Mouse (Mus musculus) CH12F3 (cell line): ENCODE data around the gene Pde3b.
"Not testable (repeated sequence)": the region's sequence is repeated elsewhere in the genome, so short reads cannot be mapped to it uniquely, and the experiment has no call there.

Experiments used
- in situ Hi-C: fragments of 300-500 bp; cut with MboI; formaldehyde crosslinking; loops from 2 replicates; pipeline ENCODE4 v1.14.3; 2020; ENCODE audit warnings: low sequenced_read_pairs

Pde3b gene

DNA sequence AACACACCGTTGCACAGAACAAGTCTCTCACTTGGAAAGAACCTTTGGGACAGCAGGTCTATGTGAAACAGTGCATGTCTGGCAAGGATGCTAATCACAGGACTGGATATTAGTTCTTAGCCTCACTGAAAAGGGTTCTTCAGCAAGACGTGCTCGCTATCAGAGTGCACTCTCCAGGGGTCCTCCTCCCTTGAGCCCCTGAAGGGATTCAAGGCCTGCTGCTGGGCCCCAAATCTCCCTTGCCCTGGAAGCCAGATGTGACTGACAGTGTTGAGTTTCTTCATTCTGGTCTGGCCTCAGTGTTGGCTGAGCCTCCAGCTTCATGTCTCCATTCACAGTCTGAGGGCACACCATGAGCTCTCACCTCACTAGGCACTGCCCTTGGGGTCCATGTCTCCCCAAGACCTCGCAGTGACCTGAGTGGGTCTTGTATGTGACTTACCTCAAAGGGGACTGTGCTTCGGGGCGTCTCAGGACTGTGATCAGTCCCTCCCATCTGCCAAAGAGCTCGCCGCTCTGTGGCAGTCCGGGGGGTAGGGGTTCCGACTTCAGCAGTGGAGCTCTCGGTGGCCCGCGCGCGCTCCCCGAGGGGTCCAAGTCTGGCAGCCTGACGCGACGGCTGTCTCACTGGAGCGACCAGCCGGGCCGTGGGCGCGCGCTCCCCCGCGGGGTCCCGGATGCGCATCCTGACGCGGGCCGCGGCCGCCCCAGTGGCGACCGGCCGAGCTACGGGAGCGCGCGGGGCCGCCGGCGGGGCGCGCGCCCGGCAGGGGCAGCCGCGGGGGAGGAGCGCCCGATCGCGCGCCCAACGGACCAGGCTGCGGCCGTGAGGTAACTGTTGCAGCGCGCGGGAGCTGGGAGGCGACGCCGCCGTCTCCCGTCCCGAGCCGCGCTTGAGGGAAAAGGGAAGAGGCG is at the start of gene Pde3b:
TSS of gene Pde3b (plus strand) at position 861 of the 915 bp plus-strand sequence.
- in situ Hi-C loops: no loop called here

DNA sequence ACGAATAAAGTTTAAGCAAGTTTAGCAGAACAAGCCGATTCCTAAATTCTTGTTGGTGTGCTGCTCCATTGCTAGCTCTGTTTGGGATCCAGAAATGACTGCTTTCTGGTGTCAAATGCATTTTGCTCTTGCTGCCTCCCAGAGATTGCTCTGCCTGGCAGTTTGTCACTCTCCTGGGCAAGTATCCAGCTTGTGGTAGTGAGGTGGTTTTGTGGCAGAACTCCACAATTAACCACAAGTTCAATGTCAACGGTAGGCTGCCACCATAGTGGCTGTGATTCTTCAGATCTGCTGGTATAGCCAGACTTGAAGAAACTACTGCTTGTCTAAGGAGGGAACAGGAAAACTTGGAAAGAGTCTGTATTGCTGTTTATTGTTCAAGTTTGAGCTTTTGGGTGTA is 13.0 kb upstream of the Pde3b start:
- in situ Hi-C loops: no loop called here

DNA sequence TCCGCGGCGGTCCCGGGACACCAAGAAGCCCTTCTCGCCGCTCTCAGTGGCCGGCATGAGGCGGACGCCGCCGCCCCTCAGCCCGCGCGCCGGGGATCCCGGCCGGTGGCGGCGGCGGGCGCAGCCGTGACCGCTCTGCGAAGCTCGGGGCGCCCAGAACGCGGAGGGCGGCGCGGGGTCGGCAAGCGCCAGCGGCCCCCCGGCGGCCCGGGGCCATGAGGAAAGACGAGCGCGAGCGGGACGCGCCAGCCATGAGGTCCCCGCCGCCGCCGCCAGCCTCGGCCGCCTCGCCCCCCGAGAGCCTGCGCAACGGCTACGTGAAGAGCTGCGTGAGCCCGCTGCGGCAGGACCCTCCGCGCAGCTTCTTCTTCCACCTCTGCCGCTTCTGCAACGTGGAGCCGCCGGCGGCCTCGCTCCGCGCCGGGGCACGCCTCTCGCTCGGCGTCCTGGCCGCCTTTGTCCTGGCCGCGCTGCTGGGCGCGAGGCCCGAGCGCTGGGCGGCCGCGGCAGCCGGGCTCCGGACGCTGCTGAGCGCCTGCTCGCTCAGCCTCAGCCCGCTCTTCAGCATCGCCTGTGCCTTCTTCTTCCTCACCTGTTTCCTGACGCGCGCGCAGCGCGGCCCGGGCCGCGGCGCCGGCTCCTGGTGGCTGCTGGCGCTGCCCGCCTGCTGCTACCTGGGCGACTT is 397 bp downstream of the Pde3b start:
- in situ Hi-C loops: no loop called here

DNA sequence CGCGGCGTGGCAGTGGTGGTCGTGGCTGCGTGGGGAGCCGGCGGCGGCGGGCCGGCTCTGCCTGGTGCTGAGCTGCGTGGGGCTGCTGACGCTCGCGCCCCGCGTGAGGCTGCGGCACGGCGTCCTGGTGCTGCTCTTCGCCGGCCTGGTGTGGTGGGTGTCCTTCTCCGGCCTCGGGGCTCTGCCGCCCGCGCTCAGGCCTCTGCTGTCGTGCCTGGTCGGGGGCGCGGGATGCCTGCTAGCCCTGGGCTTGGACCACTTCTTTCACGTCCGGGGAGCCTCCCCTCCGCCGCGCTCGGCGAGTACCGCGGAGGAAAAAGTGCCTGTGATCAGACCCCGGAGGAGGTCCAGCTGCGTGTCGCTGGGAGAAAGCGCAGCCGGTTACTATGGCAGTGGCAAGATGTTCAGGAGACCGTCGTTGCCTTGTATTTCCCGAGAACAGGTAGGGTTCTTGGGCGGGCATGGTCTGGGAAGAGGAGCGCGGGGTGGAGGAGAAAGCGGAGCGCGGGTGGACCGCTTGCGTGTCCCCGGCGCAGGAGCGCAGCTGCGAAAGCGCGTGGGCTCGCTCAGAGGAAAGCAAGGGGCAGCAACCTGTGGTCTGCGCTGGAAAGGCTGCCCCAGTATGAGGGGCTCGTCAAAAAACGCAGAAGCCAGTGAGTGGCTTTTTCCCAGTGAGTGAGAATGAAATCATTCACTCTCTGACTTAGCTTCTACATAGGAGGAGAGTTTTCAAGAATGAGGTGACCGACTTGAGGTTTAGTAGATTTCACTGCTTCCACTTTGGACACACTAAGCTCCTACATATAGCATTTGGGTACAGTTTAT is 1.2 kb downstream of the Pde3b start:
- in situ Hi-C loops: no loop called here

DNA sequence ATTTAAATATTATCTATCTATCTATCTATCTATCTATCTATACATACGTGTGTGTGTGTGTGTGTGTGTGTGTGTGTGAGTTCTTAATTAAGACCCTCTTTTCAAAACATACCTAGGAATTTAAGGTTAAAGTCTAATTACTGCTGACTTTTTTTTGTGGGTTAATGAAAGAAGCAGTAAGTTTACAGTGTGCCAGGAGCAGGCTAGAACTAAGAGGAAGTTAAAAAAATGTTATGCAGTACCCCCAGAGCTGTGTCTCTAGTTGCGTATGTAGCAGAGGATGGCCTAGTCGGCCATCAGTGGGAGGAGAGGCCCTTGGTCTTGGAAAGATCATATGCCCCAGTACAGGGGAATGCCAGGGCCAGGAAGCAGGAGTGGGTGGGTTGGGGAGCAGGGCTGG is 4.2 kb downstream of the Pde3b start:
- in situ Hi-C loops: not testable (repeated sequence)

DNA sequence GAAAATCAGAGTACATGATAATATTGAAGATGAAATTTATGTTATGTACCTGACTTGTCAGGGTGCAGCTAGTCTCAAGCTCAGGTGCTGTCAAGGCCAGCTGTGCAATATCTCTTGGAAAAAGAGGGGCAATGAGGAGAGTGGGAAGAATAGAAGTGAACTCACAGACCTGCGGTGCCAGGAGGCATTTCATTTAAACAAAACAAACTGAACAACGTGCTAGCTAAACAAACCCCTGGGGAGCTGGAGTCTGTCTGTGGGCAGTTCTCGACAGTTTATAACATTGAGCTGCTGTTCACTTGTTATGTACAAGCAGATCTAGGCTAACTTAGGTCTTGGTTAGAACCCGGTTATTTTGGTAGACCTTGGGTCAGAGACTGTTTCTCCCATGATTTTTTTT is 5.8 kb downstream of the Pde3b start:
- in situ Hi-C loops: no loop called here

DNA sequence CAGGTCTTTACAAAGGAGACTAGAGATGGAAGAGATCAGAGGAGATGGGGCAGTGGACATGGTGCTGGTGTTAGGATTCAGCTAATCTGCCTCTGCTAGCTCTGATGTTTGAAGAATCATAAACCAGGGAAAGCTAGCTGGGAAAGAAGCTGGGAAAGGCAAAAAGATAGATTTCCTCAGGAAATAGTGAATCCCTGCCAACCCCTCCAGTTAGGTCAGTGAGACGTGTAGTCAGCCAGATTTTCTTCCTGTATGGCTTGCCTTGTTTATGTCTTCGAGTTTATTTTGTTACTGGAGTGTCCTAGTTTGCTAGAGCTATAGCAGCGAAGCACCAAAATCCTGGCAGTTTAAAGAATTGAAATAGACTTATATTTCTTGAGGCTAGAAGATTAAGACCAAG is 7.1 kb downstream of the Pde3b start:
- in situ Hi-C loops: no loop called here

DNA sequence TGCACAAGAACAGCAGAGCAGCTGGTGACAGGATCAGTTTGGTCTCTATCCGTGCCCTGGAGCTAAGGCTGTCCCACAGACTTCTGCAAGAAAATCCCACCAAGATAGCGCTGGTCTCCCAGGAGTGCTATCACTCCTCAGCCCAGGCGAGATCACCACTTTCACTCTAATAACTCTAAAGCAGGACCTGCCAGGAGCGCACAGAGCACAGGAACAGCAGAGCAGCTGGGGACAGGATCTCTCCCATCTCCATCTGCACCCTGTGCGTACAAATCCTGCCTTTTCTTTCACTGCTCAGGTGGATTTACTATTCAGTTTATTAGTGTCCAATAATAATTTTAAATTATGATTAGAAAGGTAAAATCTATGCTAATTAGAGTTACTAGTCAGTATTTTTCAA is 14.7 kb downstream of the Pde3b start:
- in situ Hi-C loops: no loop called here

DNA sequence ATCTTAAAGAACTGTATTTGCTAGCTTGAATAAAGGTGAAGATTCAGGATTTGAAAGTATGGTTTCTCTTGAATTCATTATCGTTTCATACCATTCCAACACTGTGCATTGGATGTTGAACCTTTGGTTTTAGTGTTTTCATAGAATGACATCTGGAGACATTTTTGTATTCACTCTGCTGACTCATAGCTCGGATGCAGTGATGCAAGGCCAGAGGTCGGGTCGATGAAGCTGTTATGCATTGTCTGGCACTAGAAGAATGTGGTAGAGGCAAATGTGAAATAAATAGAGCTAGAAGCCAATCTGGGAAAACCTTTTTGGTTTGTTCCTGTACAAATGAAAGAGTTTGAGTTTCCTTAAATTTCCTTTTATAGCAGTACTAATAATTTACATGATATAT is 16.9 kb downstream of the Pde3b start:
- in situ Hi-C loops: no loop called here

DNA sequence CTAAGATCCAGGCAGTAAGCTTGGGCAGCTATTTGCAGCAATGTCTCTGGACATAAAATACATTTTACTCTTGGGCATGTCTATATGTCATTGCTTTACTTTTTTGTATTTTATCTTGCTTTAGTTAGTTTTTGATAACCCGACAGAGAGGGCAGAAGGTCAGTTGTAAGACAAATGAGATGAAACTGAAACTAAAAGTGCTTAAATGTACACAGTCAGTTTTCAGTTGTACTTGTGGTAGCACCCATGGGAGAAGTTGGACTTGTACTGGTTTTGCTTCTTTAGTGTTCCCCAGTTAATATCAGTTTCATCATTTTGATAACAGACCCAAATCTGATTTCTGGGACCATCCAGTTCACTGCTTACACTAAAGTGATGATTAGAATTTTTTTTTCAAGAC is 24.6 kb downstream of the Pde3b start:
- in situ Hi-C loops: no loop called here

DNA sequence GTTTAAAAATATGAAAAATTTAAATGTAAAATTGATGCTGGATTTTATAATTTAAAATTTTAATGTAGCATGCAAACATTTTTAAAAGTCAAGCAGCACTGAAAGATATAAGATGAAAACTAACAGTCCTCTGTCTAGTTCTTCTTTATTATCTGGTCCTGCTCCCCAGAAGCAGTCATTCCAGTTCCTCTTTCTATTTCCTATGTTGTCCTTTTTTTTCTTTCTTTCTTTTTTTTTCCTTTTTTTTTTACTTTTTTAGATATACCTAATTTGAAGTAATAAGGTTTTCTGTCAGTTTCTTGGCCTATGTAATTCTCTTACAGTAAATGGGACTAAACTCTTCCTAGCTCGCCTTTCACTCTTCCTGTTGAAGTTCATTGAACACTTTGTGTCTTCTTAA is 25.4 kb downstream of the Pde3b start:
- in situ Hi-C loops: no loop called here

DNA sequence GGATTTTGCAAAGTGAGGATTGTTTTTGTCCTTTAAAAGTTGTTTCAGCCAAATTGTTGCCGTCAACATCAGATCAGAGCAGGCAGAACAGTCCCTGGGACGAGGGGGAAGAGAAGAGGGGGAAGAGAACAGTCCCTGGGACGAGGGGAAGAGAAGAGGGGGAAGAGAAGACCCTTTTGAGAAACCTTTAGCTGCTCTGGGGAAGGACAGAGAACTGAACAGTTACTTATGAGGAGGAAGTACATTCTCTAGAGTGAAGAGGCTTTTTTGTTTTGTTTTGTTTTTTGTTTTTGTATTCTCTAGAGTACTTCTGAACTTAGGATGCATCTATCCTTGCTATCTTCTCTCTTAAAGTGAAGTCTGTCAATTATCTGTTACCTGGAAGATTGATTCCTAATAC is 37.8 kb downstream of the Pde3b start:
- in situ Hi-C loops: no loop called here

DNA sequence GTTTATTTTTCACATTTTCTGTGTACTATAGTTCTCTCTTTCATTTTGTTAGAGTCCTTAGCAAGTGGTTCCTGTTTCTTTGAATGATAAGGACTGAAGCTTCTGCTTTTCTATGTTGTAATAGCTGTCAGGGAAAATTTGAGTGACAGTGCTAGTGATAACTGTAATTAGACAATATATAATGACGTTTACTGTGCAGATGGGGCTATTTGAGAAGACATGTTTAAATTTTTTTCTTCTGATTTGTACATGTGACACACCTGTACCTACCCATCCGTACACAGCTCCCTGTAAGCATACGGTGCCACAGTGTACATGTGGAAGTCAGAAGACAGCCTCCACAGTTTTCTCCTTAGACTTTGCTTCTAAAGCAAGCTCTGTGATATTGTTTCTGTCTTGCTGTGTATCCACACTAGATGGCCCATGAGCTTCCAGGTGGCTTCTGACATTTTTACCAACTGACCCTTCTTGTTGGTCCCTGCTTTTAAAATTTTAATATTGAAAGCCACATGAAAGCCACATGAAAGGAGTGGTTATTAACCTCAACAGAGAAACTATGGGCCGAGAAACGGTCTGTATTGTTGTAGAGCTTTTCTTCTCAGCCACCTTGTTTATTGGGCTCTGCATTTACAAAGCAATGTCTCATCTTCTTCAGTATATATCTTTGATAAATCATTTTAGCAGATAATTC is 38.4 kb downstream of the Pde3b start:
- in situ Hi-C loops: no loop called here

DNA sequence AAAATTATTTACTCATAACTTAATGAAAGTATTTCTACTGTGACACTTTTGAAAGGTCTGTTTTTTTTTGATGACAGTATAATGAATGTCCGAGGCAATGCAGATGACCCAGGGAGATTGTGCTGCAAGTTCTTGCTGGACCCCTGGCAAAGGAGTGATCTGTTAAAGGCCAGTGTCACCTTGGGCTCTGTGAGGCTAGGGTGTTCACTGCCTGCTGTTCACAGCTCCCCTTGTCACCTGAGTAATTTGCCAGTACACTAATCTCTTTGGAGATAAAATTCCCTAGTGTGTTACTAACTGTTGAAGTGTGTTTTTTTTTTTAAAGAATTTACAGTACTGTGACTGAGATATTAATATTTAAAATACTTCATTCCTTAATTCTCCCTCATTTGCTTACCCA is 39.8 kb downstream of the Pde3b start:
- in situ Hi-C loops: no loop called here

DNA sequence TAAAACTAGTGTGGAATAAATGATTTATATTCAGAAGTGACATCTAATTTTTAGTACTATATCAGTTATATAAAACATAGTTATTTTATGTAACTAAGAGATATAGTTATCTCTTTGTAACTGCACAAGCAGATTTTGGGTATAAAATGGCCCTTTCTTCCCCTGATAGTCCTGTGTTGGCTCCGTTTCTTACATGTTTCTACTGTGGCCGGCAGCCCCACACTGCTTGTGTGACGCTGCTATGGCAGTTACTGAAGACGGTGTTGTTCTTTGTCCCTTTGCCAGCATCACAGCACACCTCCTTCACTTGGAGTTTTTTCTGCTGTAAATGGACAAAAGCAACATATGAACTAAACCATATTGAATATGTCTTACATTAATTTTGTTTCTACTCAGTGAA is 41.8 kb downstream of the Pde3b start:
- in situ Hi-C loops: no loop called here

DNA sequence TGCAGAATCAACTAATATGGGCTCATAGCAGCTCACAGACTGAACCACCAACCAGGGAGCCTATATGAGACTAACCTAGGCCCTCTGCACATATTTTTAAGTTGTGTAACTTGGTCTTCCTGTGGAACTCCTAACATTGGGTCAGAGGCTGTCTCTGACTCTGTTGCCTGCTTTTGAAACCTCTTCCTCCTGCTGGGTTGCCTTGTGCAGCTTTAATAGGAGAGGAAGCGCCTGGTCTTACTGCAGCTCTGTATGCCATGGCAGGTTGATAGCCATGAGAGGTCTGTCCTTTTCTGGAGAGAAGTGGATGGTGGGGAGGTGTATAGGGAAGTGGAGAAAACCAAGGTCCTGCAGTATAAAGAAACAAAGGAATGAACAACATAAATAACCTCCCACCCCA is 44.8 kb downstream of the Pde3b start:
- in situ Hi-C loops: no loop called here

DNA sequence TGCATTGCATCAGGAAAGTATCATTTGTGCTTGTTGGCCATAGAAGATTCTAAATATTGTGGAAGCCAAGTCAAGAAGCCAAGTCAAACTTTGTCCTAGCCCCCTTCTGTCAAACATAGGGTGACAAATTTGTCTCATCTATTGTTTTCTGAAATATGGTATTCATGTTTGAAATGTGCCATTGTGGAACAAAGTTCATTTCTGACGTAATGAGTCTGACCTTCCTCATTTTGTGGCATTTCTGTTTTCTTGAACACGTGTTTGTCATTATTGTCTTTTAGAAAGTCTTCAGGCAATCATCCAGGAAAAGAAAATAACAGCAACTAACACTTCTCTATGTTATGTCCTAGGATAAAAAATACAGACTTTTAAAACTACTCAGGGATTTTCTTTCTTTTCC is 46.6 kb downstream of the Pde3b start:
- in situ Hi-C loops: no loop called here

DNA sequence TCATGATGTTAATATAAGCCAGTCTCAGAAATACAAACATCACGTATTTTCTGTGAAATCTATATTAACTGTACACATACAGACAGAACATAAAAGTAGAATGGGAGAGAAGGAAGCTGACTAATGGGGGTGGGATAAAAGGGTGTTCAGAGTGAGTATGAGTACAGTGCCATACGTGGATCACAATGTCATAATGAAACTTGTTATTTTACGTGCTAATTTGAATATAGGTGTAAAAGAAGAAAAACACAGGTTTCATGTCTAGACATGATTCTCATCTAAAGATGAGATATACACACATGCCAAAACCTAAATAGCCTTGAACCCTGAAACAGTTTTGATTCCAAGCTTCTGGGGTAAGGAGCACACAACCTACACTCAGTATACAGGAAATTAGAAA is 51.3 kb downstream of the Pde3b start:
- in situ Hi-C loops: no loop called here

DNA sequence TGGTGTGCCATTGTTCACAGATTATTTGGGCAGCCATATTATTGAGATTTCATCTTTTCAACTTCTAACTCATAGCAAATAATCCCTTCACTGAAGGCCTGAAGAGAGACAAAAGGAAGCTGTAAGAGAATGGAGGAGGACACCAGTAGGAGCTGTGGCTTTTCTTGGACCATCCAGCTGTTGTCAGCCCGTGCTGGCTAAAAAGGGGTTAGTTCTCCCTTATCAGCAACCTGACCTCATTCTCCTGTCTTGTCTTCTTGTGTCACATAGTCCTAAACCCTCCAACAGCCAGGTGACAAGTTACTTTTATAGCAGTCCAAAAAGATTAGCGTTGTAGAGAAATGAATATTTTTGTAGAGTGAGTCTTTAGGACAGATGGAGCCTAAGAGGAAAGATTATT is 57.4 kb downstream of the Pde3b start:
- in situ Hi-C loops: no loop called here

DNA sequence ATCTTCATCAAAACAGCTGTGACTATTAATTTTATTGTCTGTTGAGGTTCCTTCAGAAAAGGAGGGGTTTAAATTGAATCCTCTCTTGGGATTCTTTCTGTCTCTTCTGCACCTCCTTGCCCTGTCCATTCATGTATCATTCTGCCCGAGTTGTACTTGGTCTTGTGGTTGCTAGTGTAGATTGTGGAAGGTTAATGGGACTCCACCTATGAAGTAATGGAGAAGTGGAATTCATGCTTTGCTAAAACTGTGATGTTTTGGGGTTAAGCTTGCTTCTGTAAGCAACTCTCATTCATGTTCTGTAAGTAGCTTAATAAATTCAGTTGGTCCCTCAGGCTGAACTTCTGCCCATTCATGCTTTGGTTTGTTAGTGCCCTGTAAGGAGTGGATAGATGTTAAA is 59.8 kb downstream of the Pde3b start:
- in situ Hi-C loops: no loop called here

DNA sequence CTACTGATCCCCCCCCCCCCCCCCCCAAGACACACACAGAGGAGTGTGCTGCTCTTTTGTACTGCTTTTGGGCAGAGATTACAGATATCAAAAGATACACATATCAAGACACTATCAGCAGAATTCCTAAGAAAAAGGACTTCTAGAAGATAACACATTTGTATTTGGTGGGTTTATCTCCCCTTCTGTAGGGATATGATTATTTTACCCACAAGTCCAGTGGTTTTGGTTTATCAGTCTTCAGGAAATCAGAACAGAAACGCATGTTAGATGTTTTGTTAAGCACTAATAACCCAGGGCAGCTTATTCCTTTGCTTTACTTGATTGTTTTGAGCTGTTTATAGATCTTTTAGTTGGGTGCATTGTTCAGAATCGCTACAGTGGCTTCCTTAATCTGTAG is 62.8 kb downstream of the Pde3b start:
- in situ Hi-C loops: no loop called here
